Mouse (Mus musculus) embryonic facial prominence, embryonic 14.5 days (tissue): ENCODE measurements around the gene Dhrs4. TPM values are rescaled to one million over a fixed set of nuclear protein-coding genes. Genes with fewer than 3 reads are reported as not detected.
A peak's percentile ranks its signal among the peaks of the same experiment; 100 is the strongest.

Experiments
- ATAC-seq: fragments of 200-750 bp; cut with Nextera tagmentation; 2 replicates; pipeline ENCODE4 v1.8.0; 2017; ENCODE audit warnings: low read depth, moderate number of reproducible peaks, moderate TSS enrichment
- DNase-seq: peaks from one replicate; pipeline ENCODE4 v3.0.0-alpha.2; 2015; ENCODE audit warnings: low spot score
- H3K27ac ChIP-seq: fragments of 300-500 bp; sonication (generic); replicated peaks from 2 replicates; pipeline ENCODE4 v1.5.1; 2014; ENCODE audit warnings: low read depth, mild to moderate bottlenecking, low read length, moderate library complexity
- H3K27me3 ChIP-seq: fragments of 300-500 bp; sonication (generic); replicated peaks from 2 replicates; pipeline ENCODE4 v1.6.1; 2014; ENCODE audit warnings: low read length; ENCODE audit not compliant: control insufficient read depth, insufficient read depth
- H3K36me3 ChIP-seq: fragments of 300-500 bp; sonication (generic); 2 replicates; pipeline ENCODE4 v1.6.1; 2014; ENCODE audit warnings: low read length, mixed read lengths; ENCODE audit not compliant: control insufficient read depth, insufficient read depth
- H3K4me1 ChIP-seq: fragments of 300-500 bp; sonication (generic); 2 replicates; pipeline ENCODE4 v1.6.1; 2014; ENCODE audit warnings: antibody characterized with exemption, low read length; ENCODE audit not compliant: control insufficient read depth, insufficient read depth
- H3K4me2 ChIP-seq: fragments of 300-500 bp; sonication (generic); 2 replicates; pipeline ENCODE4 v1.6.1; 2014; ENCODE audit warnings: low read depth, mild to moderate bottlenecking, low read length, moderate library complexity, mixed read lengths
- H3K4me3 ChIP-seq: fragments of 300-500 bp; sonication (generic); 2 replicates; pipeline ENCODE4 v1.5.1; 2014; ENCODE audit warnings: low read depth, mild to moderate bottlenecking, low read length
- H3K9ac ChIP-seq: fragments of 300-500 bp; sonication (generic); 2 replicates; pipeline ENCODE4 v1.6.1; 2014; ENCODE audit warnings: low read depth, mild to moderate bottlenecking, low read length, moderate library complexity, mixed read lengths
- H3K9me3 ChIP-seq: fragments of 300-500 bp; sonication (generic); 2 replicates; pipeline ENCODE4 v1.6.1; 2016; ENCODE audit warnings: low read length; ENCODE audit not compliant: control insufficient read depth
- WGBS: fragments of 180-500 bp; shearing (Covaris S2); extraction: QIAGEN DNeasy Blood & Tissue Kit; methylation state at CpG from one replicate; pipeline ENCODE4 v1.1.7; 2014; 5-methylcytosine and 5-hydroxymethylcytosine counted together
- polyA plus RNA-seq: library from polyadenylated mRNA; unstranded; fragments of >200 nt; fragmentation: Nextera tagmentation; extraction: Ambion mirVana; gene quantifications from 2 replicates; pipeline ENCODE4 v1.2.1, GENCODE M21; 2014

Gene Dhrs4
- polyA plus RNA-seq, 1 experiment from 2014 or later: 47.4 TPM

DNA sequence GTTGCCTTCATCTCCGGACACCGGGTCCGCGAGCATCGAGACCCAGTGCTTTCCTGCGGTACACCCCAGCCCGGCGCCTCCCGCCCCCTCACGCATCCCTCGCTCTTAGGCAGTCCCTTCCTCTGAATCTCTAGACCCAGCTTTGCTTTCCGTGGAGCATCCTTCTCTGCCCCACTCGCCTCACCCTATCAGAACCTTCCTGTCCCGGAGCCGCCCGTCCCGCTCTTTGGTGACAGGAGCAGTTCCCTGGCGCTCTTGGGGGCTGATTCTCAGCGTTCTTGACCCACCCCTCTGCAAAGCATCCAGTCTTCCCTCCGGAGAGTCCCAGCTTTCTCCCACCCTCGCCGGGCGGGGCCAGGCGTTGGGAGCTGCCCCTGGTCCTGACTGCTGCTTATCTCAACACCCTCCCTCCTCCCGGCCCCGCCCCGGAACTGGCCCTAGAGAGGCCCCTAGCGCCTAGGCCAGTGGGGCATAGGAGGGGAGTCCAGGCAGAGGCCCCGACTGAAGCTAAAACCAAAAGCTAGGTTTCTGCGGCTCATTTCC, 12.8 kb downstream of the Dhrs4 start:
- peak; percentile 66 for ATAC-seq
- Histone ChIP-seq H3K9ac (peak overlapping the region; percentile 72), H3K4me2 (peak overlapping the region; percentile 89), H3K27ac (peak overlapping the region; percentile 66), H3K9me3 (no peaks in the 10 kb centered on the region), H3K4me3 (peak overlapping the region; percentile 70), H3K36me3 (no peaks in the 10 kb centered on the region), H3K4me1 (0 out of 2 replicates have a peak, but pooled peaks cover 3% of the 10 kb centered on the region), H3K27me3 (no peaks in the 10 kb centered on the region)
- 2% methylated on average over 18 of the region's 30 CpGs for WGBS
- peak; percentile 70 for DNase-seq

DNA sequence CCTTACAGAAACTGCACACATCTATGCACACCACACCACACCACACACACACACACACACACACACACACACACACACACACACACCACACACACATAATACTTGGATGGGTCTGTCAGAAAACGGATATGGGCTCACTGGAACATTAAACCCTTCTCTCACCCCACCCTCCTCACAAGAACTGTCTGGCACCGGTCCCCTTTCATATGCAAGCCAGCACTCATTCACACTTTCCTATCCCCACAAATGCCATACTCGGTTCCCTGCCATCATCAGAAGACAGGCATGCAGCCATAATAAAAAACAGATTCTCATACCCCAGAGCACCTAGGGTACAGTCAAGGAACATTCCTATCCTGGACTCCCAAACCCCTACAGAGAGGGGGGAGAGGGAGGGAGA, 13.5 kb downstream of the Dhrs4 start:
- Histone ChIP-seq H3K4me3 (no peak overlapping the region), H3K27ac (no peak overlapping the region), H3K9ac (no peak overlapping the region), H3K36me3 (no peaks in the 10 kb centered on the region), H3K4me2 (no peak overlapping the region), H3K27me3 (no peaks in the 10 kb centered on the region), H3K4me1 (0 out of 2 replicates have a peak, but pooled peaks cover 3% of the 10 kb centered on the region), H3K9me3 (no peaks in the 10 kb centered on the region)
- no peak for DNase-seq
- ATAC-seq: no peak
- 20% methylated on average over 3 of the region's 3 CpGs for WGBS

DNA sequence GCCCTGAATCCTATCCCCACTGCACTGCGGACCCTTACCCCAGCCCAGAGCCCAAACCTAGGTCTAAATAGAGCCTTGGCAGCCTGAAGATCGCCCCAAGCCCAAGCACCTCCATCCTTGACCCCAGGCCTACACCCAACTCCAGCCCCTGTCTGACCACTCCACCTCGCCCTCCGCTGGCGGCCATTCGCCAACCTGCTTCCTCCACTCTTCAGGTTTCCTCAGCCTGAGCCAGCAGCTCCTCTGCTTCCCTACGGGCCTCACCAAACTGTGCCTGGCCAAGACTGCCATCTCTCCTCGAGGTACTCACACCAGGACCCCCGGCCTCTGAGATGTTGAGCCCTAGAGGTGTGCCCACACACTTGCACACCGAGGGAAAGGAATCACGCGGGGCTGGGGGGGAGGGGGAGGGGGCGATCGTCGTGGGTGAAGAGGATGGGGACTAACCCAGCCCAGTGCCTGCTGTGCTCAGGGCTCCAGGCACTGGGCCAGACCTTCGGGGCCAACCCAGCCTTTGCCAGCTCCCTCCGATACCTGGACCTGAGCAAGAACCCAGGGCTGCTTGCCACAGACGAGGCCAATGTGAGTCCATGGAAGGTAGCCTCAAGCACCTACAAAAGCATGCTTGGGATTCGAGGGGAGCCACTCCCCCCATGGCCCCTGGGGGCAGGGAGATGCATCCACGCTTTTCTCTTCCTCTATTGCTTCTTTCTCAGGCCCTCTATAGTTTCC, 17.1 kb downstream of the Dhrs4 start:
- H3K4me3 ChIP-seq: no peak overlapping the region
- 70% methylated on average over 17 of the region's 20 CpGs for WGBS

DNA sequence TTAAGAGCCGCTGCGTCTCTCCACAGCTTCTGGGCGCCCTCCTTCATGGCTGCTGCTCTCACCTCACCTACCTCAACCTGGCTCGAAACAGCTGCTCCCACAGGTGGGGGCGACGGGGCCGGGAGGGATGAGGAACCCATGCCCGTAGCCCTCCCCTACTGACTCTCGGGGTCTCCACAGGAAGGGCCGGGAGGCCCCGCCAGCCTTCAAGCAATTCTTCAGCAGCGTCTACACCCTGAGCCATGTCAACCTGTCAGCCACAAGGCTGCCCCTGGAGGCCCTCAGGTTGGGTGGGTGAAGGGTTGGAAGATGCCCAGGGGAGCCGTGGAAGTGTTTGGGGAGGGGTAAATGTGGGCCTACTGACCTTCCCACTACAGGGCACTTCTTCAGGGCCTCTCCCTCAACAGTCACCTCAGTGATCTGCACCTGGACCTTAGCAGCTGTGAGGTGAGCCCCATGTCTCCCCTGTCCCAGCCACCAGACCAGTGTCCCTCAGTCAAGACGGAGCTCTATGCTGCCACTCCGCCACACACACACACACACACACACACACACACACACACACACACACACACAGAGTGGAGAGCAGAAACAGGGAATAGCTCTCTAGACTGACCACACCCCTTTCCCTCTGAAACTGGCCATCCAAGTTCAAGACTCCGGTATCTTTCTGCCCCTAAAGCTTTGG, 18.3 kb downstream of the Dhrs4 start:
- Histone ChIP-seq H3K36me3 (no peaks in the 10 kb centered on the region), H3K27me3 (no peaks in the 10 kb centered on the region), H3K4me1 (no peaks in the 10 kb centered on the region), H3K9me3 (no peaks in the 10 kb centered on the region), H3K4me3 (no peak overlapping the region), H3K4me2 (no peak overlapping the region), H3K27ac (no peak overlapping the region), H3K9ac (no peak overlapping the region)
- DNase-seq (no peak), ATAC-seq (peak; percentile 23; the same call in 1 of the 2 replicates)
- 68% methylated on average over 15 of the region's 16 CpGs for WGBS

More for the DNA sequence above, 17.1 kb downstream of the Dhrs4 start:
- ATAC-seq: no peak
- Histone ChIP-seq H3K9me3 (no peaks in the 10 kb centered on the region), H3K27me3 (no peaks in the 10 kb centered on the region), H3K36me3 (no peaks in the 10 kb centered on the region), H3K9ac (no peak overlapping the region), H3K4me1 (0 out of 2 replicates have a peak, but pooled peaks cover 3% of the 10 kb centered on the region), H3K27ac (no peak overlapping the region), H3K4me2 (no peak overlapping the region)
- DNase-seq: no peak

DNA sequence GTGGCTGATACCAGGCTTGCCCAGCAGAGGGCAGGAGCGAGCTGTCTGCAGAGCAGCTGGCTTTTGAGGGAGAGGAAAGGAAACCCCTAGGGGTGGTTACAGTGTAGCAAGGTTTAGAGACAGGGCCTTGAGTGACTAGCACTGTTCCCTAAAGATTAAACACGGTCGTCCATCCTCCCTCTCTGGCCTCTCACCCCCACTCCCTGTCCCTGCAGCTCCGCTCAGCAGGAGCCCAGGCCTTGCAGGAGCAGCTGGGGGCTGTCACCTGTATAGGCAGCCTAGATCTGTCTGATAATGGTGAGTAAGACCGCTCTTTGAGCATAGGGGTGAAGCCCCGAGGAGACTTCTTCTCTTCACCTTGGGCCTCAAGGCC, 18.9 kb downstream of the Dhrs4 start:
- Histone ChIP-seq H3K4me3 (no peak overlapping the region), H3K9me3 (no peaks in the 10 kb centered on the region), H3K27me3 (no peaks in the 10 kb centered on the region), H3K4me1 (no peaks in the 10 kb centered on the region), H3K27ac (no peak overlapping the region), H3K9ac (peak overlapping the region; percentile 43; the same call in 1 of the 2 replicates), H3K4me2 (no peak overlapping the region), H3K36me3 (no peaks in the 10 kb centered on the region)
- WGBS: 25% methylated on average over 6 of the region's 6 CpGs
- peak; percentile 80 for DNase-seq
- ATAC-seq: peak; percentile 58; the same call in 1 of the 2 replicates

DNA sequence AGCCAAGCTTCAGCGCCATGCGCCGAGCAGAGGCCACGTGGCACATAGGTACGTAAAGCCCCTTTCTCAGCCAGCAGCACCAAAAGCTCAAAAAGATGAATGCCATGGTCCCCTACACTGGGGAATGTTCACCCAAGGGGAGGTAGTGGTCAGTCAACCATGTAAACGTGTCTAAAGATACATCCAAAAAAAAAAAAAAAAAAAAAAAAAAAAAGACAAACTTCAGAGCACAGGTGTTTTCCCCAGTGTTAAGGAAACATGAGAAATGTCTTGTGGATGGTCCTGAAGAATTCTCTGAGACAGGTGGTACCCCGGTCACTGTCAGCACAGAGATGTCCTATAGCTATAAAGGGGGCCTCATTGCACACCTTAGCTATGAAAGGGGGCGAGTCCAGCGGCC, 27.1 kb downstream of the Dhrs4 start:
- no peak overlapping the region for H3K9ac ChIP-seq
- H3K4me3 ChIP-seq: no peak overlapping the region
- H3K4me2 ChIP-seq: no peak overlapping the region
- H3K27ac ChIP-seq: no peak overlapping the region
- H3K4me1 ChIP-seq: no peaks in the 10 kb centered on the region
- H3K36me3 ChIP-seq: no peaks in the 10 kb centered on the region
- DNase-seq (no peak), ATAC-seq (no peak)
- 83% methylated on average over 9 of the region's 9 CpGs for WGBS
- H3K27me3 ChIP-seq: no peaks in the 10 kb centered on the region
- H3K9me3 ChIP-seq: no peaks in the 10 kb centered on the region

DNA sequence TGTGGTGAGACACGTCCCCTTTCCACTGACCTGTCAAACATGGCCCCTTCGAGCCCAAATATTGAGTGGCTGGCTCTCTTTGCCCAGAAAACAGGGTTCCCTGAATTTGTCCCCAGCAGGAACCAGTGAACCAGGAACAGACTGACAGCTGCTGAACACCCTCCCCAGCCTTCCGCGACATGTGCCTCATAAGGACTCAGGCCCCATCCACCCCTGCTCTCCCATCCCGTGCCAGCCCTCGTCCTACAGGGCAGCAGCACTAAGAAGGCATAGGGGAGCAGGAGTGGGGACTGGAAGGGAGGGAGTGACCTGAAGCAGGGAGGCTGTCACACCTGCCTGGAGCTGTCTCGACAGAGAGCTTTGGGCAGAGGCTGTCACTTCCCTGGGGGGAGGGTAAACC, 29.2 kb downstream of the Dhrs4 start:
- Histone ChIP-seq H3K4me2 (no peak overlapping the region), H3K4me1 (no peaks in the 10 kb centered on the region; the same call in 1 of the 2 replicates), H3K27me3 (no peaks in the 10 kb centered on the region; the same call in 1 of the 2 replicates), H3K9ac (no peak overlapping the region), H3K9me3 (no peaks in the 10 kb centered on the region), H3K36me3 (no peaks in the 10 kb centered on the region), H3K27ac (no peak overlapping the region), H3K4me3 (no peak overlapping the region)
- 42% methylated on average over 7 of the region's 7 CpGs for WGBS
- ATAC-seq: peak; percentile 14; the same call in 1 of the 2 replicates
- no peak for DNase-seq

DNA sequence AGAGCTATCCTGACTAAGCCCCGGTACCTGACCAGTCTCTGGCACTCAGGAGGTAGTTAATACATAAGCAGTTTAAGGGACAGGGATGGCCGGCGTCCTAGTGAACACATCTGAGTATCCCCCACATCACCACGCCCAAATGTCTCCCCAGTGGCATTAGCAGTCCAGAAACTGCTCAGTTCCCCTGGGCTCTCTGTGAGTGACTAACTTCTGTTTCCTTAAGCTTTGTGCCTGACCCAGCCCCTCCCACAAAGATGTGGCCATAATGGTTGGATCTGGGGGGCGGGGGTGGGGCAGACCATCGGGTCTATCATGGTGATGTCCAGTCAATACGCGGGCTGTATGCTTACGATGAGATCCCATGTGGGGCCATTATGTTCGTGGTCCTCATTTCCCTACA, 31.0 kb downstream of the Dhrs4 start:
- no peak overlapping the region for H3K4me2 ChIP-seq
- WGBS: 82% methylated on average over 10 of the region's 10 CpGs

More for the DNA sequence above, 31.0 kb downstream of the Dhrs4 start:
- ATAC-seq (no peak), DNase-seq (no peak)
- Histone ChIP-seq H3K27me3 (no peaks in the 10 kb centered on the region; the same call in 1 of the 2 replicates), H3K36me3 (no peaks in the 10 kb centered on the region), H3K27ac (no peak overlapping the region), H3K4me1 (no peaks in the 10 kb centered on the region; the same call in 1 of the 2 replicates), H3K9ac (no peak overlapping the region), H3K9me3 (no peaks in the 10 kb centered on the region), H3K4me3 (no peak overlapping the region)
